Mouse (Mus musculus): ENCODE measurements around the gene Uck2. TPM values are rescaled to one million over a fixed set of nuclear protein-coding genes. Genes with fewer than 3 reads are reported as not detected.

The Uck2 gene
- polyA plus RNA-seq (2015; fragmentation: Nextera tagmentation; extraction: Ambion mirVana): 65.4 and 70.9 TPM in 2 replicates

DNA sequence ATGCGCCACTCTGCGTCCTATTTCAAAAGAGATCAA, at the start of gene Uck2:
TSS of gene Uck2 (minus strand) at position 1 of the 36 bp plus-strand sequence.
- Histone ChIP-seq H3K9me3 (replicated peaks; ENCODE audit: control insufficient read depth, low read length) (no peaks in the 10 kb centered on the region), H3K27me3 (ENCODE audit: control insufficient read depth, insufficient read depth, low read length) (no peaks in the 10 kb centered on the region), H3K27ac (ENCODE audit: low read length) (peak within 1 kb of the TSS; percentile 94), H3K9ac (ENCODE audit: low read length) (peak within 1 kb of the TSS; percentile 90), H3K4me1 (ENCODE audit: control insufficient read depth, insufficient read depth, low read length) (peaks cover 30% of the 10 kb centered on the region), H3K36me3 (ENCODE audit: control insufficient read depth, insufficient read depth, low read length) (no peaks in the 10 kb centered on the region), H3K4me2 (ENCODE audit: low read depth, low read length) (peak within 1 kb of the TSS; percentile 82), H3K4me3 (replicated peaks; ENCODE audit: low read length) (peak within 1 kb of the TSS; percentile 62)
- WGBS: 0% methylated on average over 2 of the region's 2 CpGs
- ATAC-seq (ENCODE audit: insufficient read depth, low FRiP score): no peak

DNA sequence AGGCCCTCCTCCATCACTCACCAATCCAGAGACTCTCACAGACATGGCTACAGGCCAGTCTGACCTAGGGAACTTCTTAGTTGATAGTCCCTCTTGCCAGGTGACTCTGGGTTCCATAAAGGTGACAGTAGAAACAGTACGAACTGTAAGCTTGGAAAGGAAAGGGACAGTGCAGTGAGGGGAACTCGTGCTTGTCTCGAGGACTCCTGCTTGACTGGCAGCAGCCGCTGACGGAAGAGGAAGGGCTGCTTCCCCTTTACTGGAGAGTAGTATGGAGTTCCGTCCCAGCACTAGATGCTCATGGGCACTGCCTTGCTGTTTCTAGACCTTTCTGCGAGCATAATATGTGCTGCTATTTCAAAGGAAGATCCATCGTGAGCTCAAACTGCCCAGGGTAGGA, 46.0 kb upstream of the Uck2 start:
- no peaks in the 10 kb centered on the region for H3K27me3 ChIP-seq (ENCODE audit: control insufficient read depth, insufficient read depth, low read length)
- H3K36me3 ChIP-seq (ENCODE audit: control insufficient read depth, insufficient read depth, low read length): peaks cover 22% of the 10 kb centered on the region
- no peak overlapping the region for H3K9ac ChIP-seq (ENCODE audit: low read length)
- no peak overlapping the region for H3K4me3 ChIP-seq (replicated peaks; ENCODE audit: low read length)
- 87% methylated on average over 8 of the region's 8 CpGs for WGBS
- H3K4me1 ChIP-seq (ENCODE audit: control insufficient read depth, insufficient read depth, low read length): no peaks in the 10 kb centered on the region
- no peak for ATAC-seq (ENCODE audit: insufficient read depth, low FRiP score)
- H3K9me3 ChIP-seq (replicated peaks; ENCODE audit: control insufficient read depth, low read length): no peaks in the 10 kb centered on the region
- no peak overlapping the region for H3K27ac ChIP-seq (ENCODE audit: low read length)
- no peak overlapping the region for H3K4me2 ChIP-seq (ENCODE audit: low read depth, low read length)

DNA sequence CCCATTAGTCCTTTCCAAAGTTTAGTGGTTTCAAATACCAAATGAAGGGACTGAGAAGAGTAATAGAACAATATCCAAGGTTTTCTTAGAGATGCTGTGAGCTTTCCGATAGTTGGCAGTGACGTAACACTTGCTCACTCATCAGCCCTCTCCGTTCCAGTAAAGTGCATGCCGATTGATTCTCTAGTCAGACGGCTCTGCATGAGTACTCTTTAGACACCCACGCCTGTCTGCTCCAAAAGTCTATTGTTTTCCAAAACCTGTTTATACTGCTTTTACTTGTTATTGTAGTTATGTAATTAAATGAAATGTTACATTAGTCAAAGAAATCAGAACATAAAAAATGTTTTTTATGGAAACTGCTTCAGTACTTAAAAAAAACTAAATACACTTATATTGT, 43.7 kb upstream of the Uck2 start:
- H3K9ac ChIP-seq (ENCODE audit: low read length): no peak overlapping the region
- no peak for ATAC-seq (ENCODE audit: insufficient read depth, low FRiP score)
- no peaks in the 10 kb centered on the region for H3K9me3 ChIP-seq (replicated peaks; ENCODE audit: control insufficient read depth, low read length)
- no peaks in the 10 kb centered on the region for H3K4me1 ChIP-seq (ENCODE audit: control insufficient read depth, insufficient read depth, low read length)
- H3K4me2 ChIP-seq (ENCODE audit: low read depth, low read length): no peak overlapping the region
- 90% methylated on average over 6 of the region's 6 CpGs for WGBS
- peaks cover 29% of the 10 kb centered on the region for H3K36me3 ChIP-seq (ENCODE audit: control insufficient read depth, insufficient read depth, low read length)
- no peaks in the 10 kb centered on the region for H3K27me3 ChIP-seq (ENCODE audit: control insufficient read depth, insufficient read depth, low read length)
- no peak overlapping the region for H3K4me3 ChIP-seq (replicated peaks; ENCODE audit: low read length)
- H3K27ac ChIP-seq (ENCODE audit: low read length): no peak overlapping the region

- Histone ChIP-seq H3K4me1 (ENCODE audit: control insufficient read depth, insufficient read depth, low read length) (no peaks in the 10 kb centered on the region), H3K27me3 (ENCODE audit: control insufficient read depth, insufficient read depth, low read length) (no peaks in the 10 kb centered on the region), H3K27ac (ENCODE audit: low read length) (no peak overlapping the region), H3K9ac (ENCODE audit: low read length) (no peak overlapping the region), H3K4me2 (ENCODE audit: low read depth, low read length) (no peak overlapping the region), H3K9me3 (replicated peaks; ENCODE audit: control insufficient read depth, low read length) (no peaks in the 10 kb centered on the region), H3K36me3 (ENCODE audit: control insufficient read depth, insufficient read depth, low read length) (peaks cover 17% of the 10 kb centered on the region), H3K4me3 (replicated peaks; ENCODE audit: low read length) (no peak overlapping the region)
- 93% methylated on average over 6 of the region's 6 CpGs for WGBS
- no peak for ATAC-seq (ENCODE audit: insufficient read depth, low FRiP score)
Observed at GRCm38 (mm10) chr1:167321691-167322090, 36.6 kb upstream of the Uck2 start.

- Histone ChIP-seq H3K4me2 (ENCODE audit: low read depth, low read length) (no peak overlapping the region), H3K9ac (ENCODE audit: low read length) (no peak overlapping the region), H3K27ac (ENCODE audit: low read length) (no peak overlapping the region), H3K4me3 (replicated peaks; ENCODE audit: low read length) (no peak overlapping the region), H3K36me3 (ENCODE audit: control insufficient read depth, insufficient read depth, low read length) (no peaks in the 10 kb centered on the region), H3K4me1 (ENCODE audit: control insufficient read depth, insufficient read depth, low read length) (no peaks in the 10 kb centered on the region), H3K9me3 (replicated peaks; ENCODE audit: control insufficient read depth, low read length) (no peaks in the 10 kb centered on the region), H3K27me3 (ENCODE audit: control insufficient read depth, insufficient read depth, low read length) (no peaks in the 10 kb centered on the region)
- WGBS: 89% methylated on average over 4 of the region's 4 CpGs
- ATAC-seq (ENCODE audit: insufficient read depth, low FRiP score): no peak
Observed at GRCm38 (mm10) chr1:167313220-167313619, 28.1 kb upstream of the Uck2 start.

- no peak for ATAC-seq (ENCODE audit: insufficient read depth, low FRiP score)
- no peak overlapping the region for H3K27ac ChIP-seq (ENCODE audit: low read length)
- H3K9ac ChIP-seq (ENCODE audit: low read length): no peak overlapping the region
- H3K27me3 ChIP-seq (ENCODE audit: control insufficient read depth, insufficient read depth, low read length): no peaks in the 10 kb centered on the region
- no peaks in the 10 kb centered on the region for H3K9me3 ChIP-seq (replicated peaks; ENCODE audit: control insufficient read depth, low read length)
- peaks cover 3% of the 10 kb centered on the region; the same call in 1 of the 2 replicates for H3K4me1 ChIP-seq (ENCODE audit: control insufficient read depth, insufficient read depth, low read length)
- no peak overlapping the region for H3K4me3 ChIP-seq (replicated peaks; ENCODE audit: low read length)
- H3K36me3 ChIP-seq (ENCODE audit: control insufficient read depth, insufficient read depth, low read length): no peaks in the 10 kb centered on the region
- no peak overlapping the region for H3K4me2 ChIP-seq (ENCODE audit: low read depth, low read length)
Observed at GRCm38 (mm10) chr1:167312367-167312766, 27.2 kb upstream of the Uck2 start.

- Histone ChIP-seq H3K4me2 (ENCODE audit: low read depth, low read length) (peak within 1 kb of the TSS; percentile 83), H3K9me3 (replicated peaks; ENCODE audit: control insufficient read depth, low read length) (no peaks in the 10 kb centered on the region), H3K9ac (ENCODE audit: low read length) (peak within 1 kb of the TSS; percentile 99), H3K36me3 (ENCODE audit: control insufficient read depth, insufficient read depth, low read length) (no peaks in the 10 kb centered on the region), H3K4me1 (ENCODE audit: control insufficient read depth, insufficient read depth, low read length) (peaks cover 9% of the 10 kb centered on the region; the same call in 1 of the 2 replicates), H3K27me3 (ENCODE audit: control insufficient read depth, insufficient read depth, low read length) (no peaks in the 10 kb centered on the region), H3K4me3 (replicated peaks; ENCODE audit: low read length) (peak within 1 kb of the TSS; percentile 94), H3K27ac (ENCODE audit: low read length) (peak within 1 kb of the TSS; percentile 93)
- WGBS: under 1% methylated on average over 82 of the region's 82 CpGs
- ATAC-seq (ENCODE audit: insufficient read depth, low FRiP score): peak; percentile 95
Observed at GRCm38 (mm10) chr1:167308261-167309054, 23.3 kb upstream of the Uck2 start, which contains the start of gene Tmco1. Tmco1 (plus strand) TSS chr1:167308378.

GRCm38 (mm10) chr1:167307674-167308073, 22.6 kb upstream of the Uck2 start:
- Histone ChIP-seq H3K27me3 (ENCODE audit: control insufficient read depth, insufficient read depth, low read length) (no peaks in the 10 kb centered on the region), H3K9me3 (replicated peaks; ENCODE audit: control insufficient read depth, low read length) (no peaks in the 10 kb centered on the region), H3K4me2 (ENCODE audit: low read depth, low read length) (peak overlapping the region; percentile 83), H3K4me1 (ENCODE audit: control insufficient read depth, insufficient read depth, low read length) (peaks cover 9% of the 10 kb centered on the region; the same call in 1 of the 2 replicates), H3K36me3 (ENCODE audit: control insufficient read depth, insufficient read depth, low read length) (no peaks in the 10 kb centered on the region), H3K4me3 (replicated peaks; ENCODE audit: low read length) (peak overlapping the region; percentile 94), H3K9ac (ENCODE audit: low read length) (peak overlapping the region; percentile 99), H3K27ac (ENCODE audit: low read length) (peak overlapping the region; percentile 27; the same call in 1 of the 2 replicates)
- no peak for ATAC-seq (ENCODE audit: insufficient read depth, low FRiP score)
- 59% methylated on average over 11 of the region's 11 CpGs for WGBS

DNA sequence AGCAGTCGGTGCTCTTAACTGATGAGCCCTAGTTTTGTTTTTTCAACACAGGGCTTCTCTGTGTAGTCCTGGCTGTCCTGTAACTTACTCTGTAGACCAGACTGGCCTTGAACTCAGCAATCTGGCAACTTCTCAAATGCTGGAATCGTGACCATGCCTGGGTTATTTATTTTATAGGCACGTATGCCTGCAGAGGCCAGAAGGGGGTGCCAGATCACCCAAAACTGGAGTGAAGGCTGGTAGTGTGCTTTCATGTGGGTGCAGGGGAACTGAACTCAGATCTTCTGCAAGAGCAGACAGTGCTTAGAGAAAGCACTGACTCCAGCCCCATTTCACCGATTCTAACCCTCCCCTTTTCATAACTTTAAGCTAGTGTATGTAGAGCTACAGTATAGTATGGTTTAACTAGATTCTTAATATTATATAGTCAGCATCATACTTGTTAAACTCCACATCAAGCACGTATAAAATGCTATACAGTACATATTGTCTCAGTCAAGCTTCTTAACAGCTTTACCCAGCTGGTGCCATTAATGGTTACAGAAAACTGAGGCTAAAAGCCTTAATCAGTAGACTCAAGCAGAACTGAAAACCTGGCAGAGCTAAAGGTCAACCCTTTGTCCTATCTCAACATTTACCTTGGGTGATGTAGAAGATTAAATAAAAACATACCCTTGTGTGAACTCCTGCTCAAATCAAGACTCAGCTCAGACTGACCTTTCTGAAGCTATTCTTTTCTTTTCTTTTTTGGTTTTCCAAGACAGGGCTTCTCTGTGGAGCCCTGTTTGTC, 21.5 kb upstream of the Uck2 start:
- no peak for ATAC-seq (ENCODE audit: insufficient read depth, low FRiP score)
- no peak overlapping the region for H3K4me3 ChIP-seq (replicated peaks; ENCODE audit: low read length)
- no peak overlapping the region for H3K4me2 ChIP-seq (ENCODE audit: low read depth, low read length)
- H3K27ac ChIP-seq (ENCODE audit: low read length): no peak overlapping the region
- H3K4me1 ChIP-seq (ENCODE audit: control insufficient read depth, insufficient read depth, low read length): peaks cover 9% of the 10 kb centered on the region; the same call in 1 of the 2 replicates
- 55% methylated on average over 5 of the region's 5 CpGs for WGBS
- H3K36me3 ChIP-seq (ENCODE audit: control insufficient read depth, insufficient read depth, low read length): no peaks in the 10 kb centered on the region
- H3K9ac ChIP-seq (ENCODE audit: low read length): no peak overlapping the region
- no peaks in the 10 kb centered on the region for H3K9me3 ChIP-seq (replicated peaks; ENCODE audit: control insufficient read depth, low read length)
- no peaks in the 10 kb centered on the region for H3K27me3 ChIP-seq (ENCODE audit: control insufficient read depth, insufficient read depth, low read length)
